Mouse (Mus musculus): ENCODE results near the gene Galr3. TPM values are rescaled to one million over a fixed set of nuclear protein-coding genes. Genes with fewer than 3 reads are reported as not detected.

Gene Galr3
- polyA plus RNA-seq, 1 experiment from 2014 or later: 0.34 TPM

GRCm38 (mm10) chr15:79052366-79052765, 10.7 kb downstream of the Galr3 start:
- H3K27ac ChIP-seq (ENCODE audit: low read depth, low read length): no peak overlapping the region
- peaks cover 11% of the 10 kb centered on the region; the same call in 1 of the 2 replicates for H3K4me1 ChIP-seq (replicated peaks; ENCODE audit: control insufficient read depth, insufficient read depth, low read length)
- H3K9ac ChIP-seq (ENCODE audit: low read depth, low read length): no peak overlapping the region
- no peak overlapping the region for H3K4me2 ChIP-seq
- no peaks in the 10 kb centered on the region for H3K9me3 ChIP-seq (ENCODE audit: control insufficient read depth, low read length)
- no peak for ATAC-seq (replicated peaks; ENCODE audit: low FRiP score)
- WGBS: 94% methylated on average over 2 of the region's 2 CpGs
- no peak for DNase-seq (ENCODE audit: low spot score)
- H3K27me3 ChIP-seq (replicated peaks; ENCODE audit: control insufficient read depth, insufficient read depth, low read length): no peaks in the 10 kb centered on the region
- H3K36me3 ChIP-seq (ENCODE audit: control insufficient read depth, insufficient read depth, low read length): peaks cover 39% of the 10 kb centered on the region
- H3K4me3 ChIP-seq (ENCODE audit: low read depth, low read length): no peak overlapping the region

- ATAC-seq (replicated peaks; ENCODE audit: low FRiP score) (no peak), DNase-seq (ENCODE audit: low spot score) (no peak)
- Histone ChIP-seq H3K27ac (ENCODE audit: low read depth, low read length) (no peak overlapping the region), H3K4me2 (no peak overlapping the region), H3K4me3 (ENCODE audit: low read depth, low read length) (no peak overlapping the region), H3K9ac (ENCODE audit: low read depth, low read length) (no peak overlapping the region), H3K27me3 (replicated peaks; ENCODE audit: control insufficient read depth, insufficient read depth, low read length) (no peaks in the 10 kb centered on the region), H3K36me3 (ENCODE audit: control insufficient read depth, insufficient read depth, low read length) (peaks cover 62% of the 10 kb centered on the region), H3K9me3 (ENCODE audit: control insufficient read depth, low read length) (no peaks in the 10 kb centered on the region), H3K4me1 (replicated peaks; ENCODE audit: control insufficient read depth, insufficient read depth, low read length) (peaks cover 22% of the 10 kb centered on the region)
- WGBS: 92% methylated on average over 7 of the region's 7 CpGs
These were observed 14.9 kb downstream of the Galr3 start for GRCm38 (mm10) chr15:79056601-79057000.

GRCm38 (mm10) chr15:79057850-79058249, 16.2 kb downstream of the Galr3 start:
- ATAC-seq (replicated peaks; ENCODE audit: low FRiP score) (peak; percentile 54), DNase-seq (ENCODE audit: low spot score) (no peak)
- Histone ChIP-seq H3K27me3 (replicated peaks; ENCODE audit: control insufficient read depth, insufficient read depth, low read length) (no peaks in the 10 kb centered on the region), H3K4me3 (ENCODE audit: low read depth, low read length) (no peak overlapping the region), H3K4me1 (replicated peaks; ENCODE audit: control insufficient read depth, insufficient read depth, low read length) (peaks cover 22% of the 10 kb centered on the region), H3K4me2 (no peak overlapping the region), H3K9ac (ENCODE audit: low read depth, low read length) (no peak overlapping the region), H3K27ac (ENCODE audit: low read depth, low read length) (0 out of 2 replicates have a peak overlapping the region, but pooled peaks have one; percentile 26), H3K9me3 (ENCODE audit: control insufficient read depth, low read length) (no peaks in the 10 kb centered on the region), H3K36me3 (ENCODE audit: control insufficient read depth, insufficient read depth, low read length) (peaks cover 60% of the 10 kb centered on the region)
- 63% methylated on average over 6 of the region's 6 CpGs for WGBS

- H3K4me2 ChIP-seq: peak overlapping the region; percentile 91
- DNase-seq (ENCODE audit: low spot score) (no peak), ATAC-seq (replicated peaks; ENCODE audit: low FRiP score) (no peak)
- H3K27ac ChIP-seq (ENCODE audit: low read depth, low read length): no peak overlapping the region
- 82% methylated on average over 14 of the region's 14 CpGs for WGBS
- H3K27me3 ChIP-seq (replicated peaks; ENCODE audit: control insufficient read depth, insufficient read depth, low read length): no peaks in the 10 kb centered on the region
- peaks cover 35% of the 10 kb centered on the region for H3K36me3 ChIP-seq (ENCODE audit: control insufficient read depth, insufficient read depth, low read length)
- peak overlapping the region; percentile 91; the same call in 1 of the 2 replicates for H3K9ac ChIP-seq (ENCODE audit: low read depth, low read length)
- H3K4me3 ChIP-seq (ENCODE audit: low read depth, low read length): peak overlapping the region; percentile 90; the same call in 1 of the 2 replicates
- H3K9me3 ChIP-seq (ENCODE audit: control insufficient read depth, low read length): no peaks in the 10 kb centered on the region
- H3K4me1 ChIP-seq (replicated peaks; ENCODE audit: control insufficient read depth, insufficient read depth, low read length): peaks cover 28% of the 10 kb centered on the region
These were observed 19.3 kb downstream of the Galr3 start for GRCm38 (mm10) chr15:79060887-79061565.

GRCm38 (mm10) chr15:79062376-79063159, 20.9 kb downstream of the Galr3 start, which contains the start of gene Ankrd54:
Gene Ankrd54 (minus strand): TSS chr15:79062893.
- Histone ChIP-seq H3K36me3 (ENCODE audit: control insufficient read depth, insufficient read depth, low read length) (peaks cover 21% of the 10 kb centered on the region), H3K9ac (ENCODE audit: low read depth, low read length) (peak within 1 kb of the TSS; percentile 91), H3K4me3 (ENCODE audit: low read depth, low read length) (peak within 1 kb of the TSS; percentile 90), H3K9me3 (ENCODE audit: control insufficient read depth, low read length) (no peaks in the 10 kb centered on the region), H3K4me1 (replicated peaks; ENCODE audit: control insufficient read depth, insufficient read depth, low read length) (peaks cover 41% of the 10 kb centered on the region), H3K27me3 (replicated peaks; ENCODE audit: control insufficient read depth, insufficient read depth, low read length) (no peaks in the 10 kb centered on the region), H3K27ac (ENCODE audit: low read depth, low read length) (peak within 1 kb of the TSS; percentile 83), H3K4me2 (peak within 1 kb of the TSS; percentile 91)
- under 1% methylated on average over 80 of the region's 80 CpGs for WGBS
- ATAC-seq (replicated peaks; ENCODE audit: low FRiP score) (peak; percentile 99), DNase-seq (ENCODE audit: low spot score) (peak; percentile 95)

GRCm38 (mm10) chr15:79063160-79063740, 21.6 kb downstream of the Galr3 start:
- WGBS: 10% methylated on average over 14 of the region's 14 CpGs
- Histone ChIP-seq H3K36me3 (ENCODE audit: control insufficient read depth, insufficient read depth, low read length) (peaks cover 17% of the 10 kb centered on the region), H3K27ac (ENCODE audit: low read depth, low read length) (peak overlapping the region; percentile 62), H3K4me3 (ENCODE audit: low read depth, low read length) (peak overlapping the region; percentile 44), H3K4me1 (replicated peaks; ENCODE audit: control insufficient read depth, insufficient read depth, low read length) (peaks cover 41% of the 10 kb centered on the region), H3K9me3 (ENCODE audit: control insufficient read depth, low read length) (no peaks in the 10 kb centered on the region), H3K9ac (ENCODE audit: low read depth, low read length) (peak overlapping the region; percentile 37), H3K27me3 (replicated peaks; ENCODE audit: control insufficient read depth, insufficient read depth, low read length) (no peaks in the 10 kb centered on the region), H3K4me2 (peak overlapping the region; percentile 72)
- DNase-seq (ENCODE audit: low spot score) (no peak), ATAC-seq (replicated peaks; ENCODE audit: low FRiP score) (no peak)

GRCm38 (mm10) chr15:79065086-79065770, 23.5 kb downstream of the Galr3 start:
- H3K9ac ChIP-seq (ENCODE audit: low read depth, low read length): no peak overlapping the region
- DNase-seq (ENCODE audit: low spot score) (no peak), ATAC-seq (replicated peaks; ENCODE audit: low FRiP score) (no peak)
- H3K4me2 ChIP-seq: no peak overlapping the region
- no peaks in the 10 kb centered on the region for H3K36me3 ChIP-seq (ENCODE audit: control insufficient read depth, insufficient read depth, low read length)
- no peaks in the 10 kb centered on the region for H3K9me3 ChIP-seq (ENCODE audit: control insufficient read depth, low read length)
- no peak overlapping the region; the same call in 1 of the 2 replicates for H3K27ac ChIP-seq (ENCODE audit: low read depth, low read length)
- peaks cover 43% of the 10 kb centered on the region for H3K4me1 ChIP-seq (replicated peaks; ENCODE audit: control insufficient read depth, insufficient read depth, low read length)
- no peak overlapping the region for H3K4me3 ChIP-seq (ENCODE audit: low read depth, low read length)
- H3K27me3 ChIP-seq (replicated peaks; ENCODE audit: control insufficient read depth, insufficient read depth, low read length): no peaks in the 10 kb centered on the region
- 59% methylated on average over 8 of the region's 8 CpGs for WGBS

GRCm38 (mm10) chr15:79066276-79066675, 24.6 kb downstream of the Galr3 start:
- H3K27me3 ChIP-seq (replicated peaks; ENCODE audit: control insufficient read depth, insufficient read depth, low read length): no peaks in the 10 kb centered on the region
- no peak overlapping the region for H3K9ac ChIP-seq (ENCODE audit: low read depth, low read length)
- H3K36me3 ChIP-seq (ENCODE audit: control insufficient read depth, insufficient read depth, low read length): no peaks in the 10 kb centered on the region
- 46% methylated on average over 2 of the region's 2 CpGs for WGBS
- peak overlapping the region; percentile 79; the same call in 1 of the 2 replicates for H3K27ac ChIP-seq (ENCODE audit: low read depth, low read length)
- no peak for ATAC-seq (replicated peaks; ENCODE audit: low FRiP score)
- peaks cover 41% of the 10 kb centered on the region for H3K4me1 ChIP-seq (replicated peaks; ENCODE audit: control insufficient read depth, insufficient read depth, low read length)
- H3K4me3 ChIP-seq (ENCODE audit: low read depth, low read length): no peak overlapping the region
- DNase-seq (ENCODE audit: low spot score): no peak
- no peak overlapping the region for H3K4me2 ChIP-seq
- H3K9me3 ChIP-seq (ENCODE audit: control insufficient read depth, low read length): no peaks in the 10 kb centered on the region

Measured in liver, embryonic 11.5 days (tissue).